Mouse (Mus musculus) spleen, embryonic (tissue): ENCODE results near the gene Fkbp15.

Experiments
- CTCF ChIA-PET: fragments of 350-600 bp; sonication (Branson Sonifier 250); formaldehyde crosslinking; loops from one replicate; lab custom pipeline; 2022; lab: Charles Lee

The Fkbp15 gene

GRCm38 (mm10) chr4:62322684-62323083, 37.7 kb downstream of the Fkbp15 start:
- CTCF ChIA-PET, result no interaction called here

- CTCF ChIA-PET, result no interaction called here
These were observed 42.1 kb downstream of the Fkbp15 start for GRCm38 (mm10) chr4:62318294-62318693.

- CTCF ChIA-PET, result interaction anchor here (0.6 kb wide), 1 partner anchor 9 kb away, joined by 4 read pairs; no protein-coding TSS in a partner anchor
These were observed 43.9 kb downstream of the Fkbp15 start for GRCm38 (mm10) chr4:62316456-62316855.

- CTCF ChIA-PET, result no interaction called here
These were observed 45.8 kb downstream of the Fkbp15 start for GRCm38 (mm10) chr4:62314516-62314915.

- CTCF ChIA-PET, result no interaction called here
These were observed 46.6 kb downstream of the Fkbp15 start for GRCm38 (mm10) chr4:62313641-62314211.

GRCm38 (mm10) chr4:62312821-62313220, 47.5 kb downstream of the Fkbp15 start:
- CTCF ChIA-PET, result no interaction called here

- CTCF ChIA-PET, result no interaction called here
These were observed 51.9 kb downstream of the Fkbp15 start for GRCm38 (mm10) chr4:62308406-62308805.

- CTCF ChIA-PET, result interaction anchor here (0.7 kb wide), 1 partner anchor 25 kb away, joined by 8 read pairs; no protein-coding TSS in a partner anchor
These were observed 53.5 kb downstream of the Fkbp15 start for GRCm38 (mm10) chr4:62306840-62307239.

GRCm38 (mm10) chr4:62306301-62306700, 54.0 kb downstream of the Fkbp15 start:
- CTCF ChIA-PET, result interaction anchor here (0.7 kb wide), 1 partner anchor 24 kb away, joined by 8 read pairs; no protein-coding TSS in a partner anchor

- CTCF ChIA-PET, result no interaction called here
These were observed 57.1 kb downstream of the Fkbp15 start for GRCm38 (mm10) chr4:62303288-62303687.

- CTCF ChIA-PET, result no interaction called here
These were observed 57.6 kb downstream of the Fkbp15 start for GRCm38 (mm10) chr4:62302795-62303194.

GRCm38 (mm10) chr4:62300001-62300400, 60.3 kb downstream of the Fkbp15 start:
- CTCF ChIA-PET, result no interaction called here

- CTCF ChIA-PET, result interaction anchor here (0.6 kb wide), 1 partner anchor 14 kb away, joined by 3 read pairs; no protein-coding TSS in a partner anchor
These were observed 62.8 kb downstream of the Fkbp15 start for GRCm38 (mm10) chr4:62297280-62298130.

- CTCF ChIA-PET, result no interaction called here
These were observed 65.6 kb downstream of the Fkbp15 start for GRCm38 (mm10) chr4:62294741-62295140.

- CTCF ChIA-PET, result no interaction called here
These were observed 67.0 kb downstream of the Fkbp15 start for GRCm38 (mm10) chr4:62293219-62293861.

GRCm38 (mm10) chr4:62292461-62293180, 67.7 kb downstream of the Fkbp15 start:
- CTCF ChIA-PET, result no interaction called here

GRCm38 (mm10) chr4:62290816-62291505, 69.4 kb downstream of the Fkbp15 start:
- CTCF ChIA-PET, result interaction anchor here (0.5 kb wide), 1 partner anchor 462 kb away, joined by 9 read pairs; no protein-coding TSS in a partner anchor

GRCm38 (mm10) chr4:62289226-62289625, 71.1 kb downstream of the Fkbp15 start:
- CTCF ChIA-PET, result no interaction called here

GRCm38 (mm10) chr4:62286992-62287900, 73.1 kb downstream of the Fkbp15 start:
- CTCF ChIA-PET, result interaction anchor here (0.8 kb wide), 1 partner anchor 46 kb away, joined by 3 read pairs; no protein-coding TSS in a partner anchor
